Mouse (Mus musculus) liver, adult (tissue): Measurements from ENCODE around the gene Tgfbr2.

Experiments
- GATA4 ChIP-seq: IDR thresholded peaks from 2 replicates; pipeline ENCODE4 v1.6.1; 2014; ENCODE audit warnings: mild to moderate bottlenecking, low read length; ENCODE audit not compliant: insufficient replicate concordance

The Tgfbr2 gene

GRCm38 (mm10) chr9:116150725-116151396 lies 24.3 kb downstream of the Tgfbr2 start:
- no peak for TF ChIP-seq GATA4

- no peak for TF ChIP-seq GATA4
Measured at GRCm38 (mm10) chr9:116148809-116149208, 26.4 kb downstream of the Tgfbr2 start.

- no peak for TF ChIP-seq GATA4
Measured at GRCm38 (mm10) chr9:116146235-116146634, 28.9 kb downstream of the Tgfbr2 start.

GRCm38 (mm10) chr9:116145231-116145641 lies 29.9 kb downstream of the Tgfbr2 start:
- TF ChIP-seq GATA4: peak; percentile 58; the same call in 1 of the 2 replicates

GRCm38 (mm10) chr9:116140422-116140821 lies 34.7 kb downstream of the Tgfbr2 start:
- no peak for TF ChIP-seq GATA4

GRCm38 (mm10) chr9:116139549-116139948 lies 35.6 kb downstream of the Tgfbr2 start:
- TF ChIP-seq GATA4: no peak

- no peak for TF ChIP-seq GATA4
Measured at GRCm38 (mm10) chr9:116138595-116139134, 36.5 kb downstream of the Tgfbr2 start.

- no peak for TF ChIP-seq GATA4
Measured at GRCm38 (mm10) chr9:116137645-116138044, 37.5 kb downstream of the Tgfbr2 start.

GRCm38 (mm10) chr9:116136811-116137210 lies 38.3 kb downstream of the Tgfbr2 start:
- no peak for TF ChIP-seq GATA4

GRCm38 (mm10) chr9:116136146-116136545 lies 39.0 kb downstream of the Tgfbr2 start:
- no peak for TF ChIP-seq GATA4

GRCm38 (mm10) chr9:116134488-116134887 lies 40.7 kb downstream of the Tgfbr2 start:
- no peak for TF ChIP-seq GATA4

GRCm38 (mm10) chr9:116133312-116133980 lies 41.7 kb downstream of the Tgfbr2 start:
- TF ChIP-seq GATA4: no peak

GRCm38 (mm10) chr9:116128886-116129285 lies 46.3 kb downstream of the Tgfbr2 start:
- no peak for TF ChIP-seq GATA4

- TF ChIP-seq GATA4: no peak
Measured at GRCm38 (mm10) chr9:116128311-116128710, 46.8 kb downstream of the Tgfbr2 start.

- TF ChIP-seq GATA4: no peak
Measured at GRCm38 (mm10) chr9:116126494-116126893, 48.7 kb downstream of the Tgfbr2 start.

GRCm38 (mm10) chr9:116122969-116123589 lies 52.1 kb downstream of the Tgfbr2 start:
- no peak for TF ChIP-seq GATA4
